Mouse (Mus musculus): ENCODE data around the gene Vstm2b.

GRCm38 (mm10) chr7:40939371-40939770 lies 41.2 kb downstream of the Vstm2b start:
- TF ChIP-seq CTCF (IDR thresholded peaks at IDR 0.05; ENCODE audit: extremely low read depth, insufficient read depth, low read length) (no peak), POLR2A (IDR thresholded peaks at IDR 0.05; ENCODE audit: extremely low read depth, insufficient read depth, low read length) (no peak)
